Mouse (Mus musculus): ENCODE data around the gene Stfa3. TPM values are rescaled to one million over a fixed set of nuclear protein-coding genes. Genes with fewer than 3 reads are reported as not detected.

Stfa3 gene
- polyA plus RNA-seq, 1 experiment from 2014 or later = not detected

Other genes with a start within 250 kb of the Stfa3 start
- gene Gm5416, start 245.0 kb downstream of the Stfa3 start, polyA plus RNA-seq (2014; fragmentation: Nextera tagmentation; extraction: Ambion mirVana) = not detected in 2 replicates
- gene 2010005H15Rik, start 233.9 kb downstream of the Stfa3 start, polyA plus RNA-seq (2014; fragmentation: Nextera tagmentation; extraction: Ambion mirVana) = not detected in 2 replicates
- gene Stfa1, start 178.4 kb downstream of the Stfa3 start, polyA plus RNA-seq (2014; fragmentation: Nextera tagmentation; extraction: Ambion mirVana) = 0.99 and 2.5 TPM in 2 replicates
- not detected in 2 replicates for gene BC117090, start 121.1 kb downstream of the Stfa3 start, polyA plus RNA-seq (2014; fragmentation: Nextera tagmentation; extraction: Ambion mirVana)
- gene BC100530, start 87.6 kb downstream of the Stfa3 start, polyA plus RNA-seq (2014; fragmentation: Nextera tagmentation; extraction: Ambion mirVana) = 0.90 and 2.3 TPM in 2 replicates
- not detected in 2 replicates for gene Stfa2, start 46.9 kb downstream of the Stfa3 start, polyA plus RNA-seq (2014; fragmentation: Nextera tagmentation; extraction: Ambion mirVana)
- gene Casr, start 106.7 kb upstream of the Stfa3 start, polyA plus RNA-seq (2014; fragmentation: Nextera tagmentation; extraction: Ambion mirVana) = 0.14 and 0.37 TPM in 2 replicates
- 0.59 TPM in 1 of 2 replicates, not detected in the other for gene Cd86, start 210.7 kb upstream of the Stfa3 start, polyA plus RNA-seq (2014; fragmentation: Nextera tagmentation; extraction: Ambion mirVana)
- 0.25 TPM in 1 of 2 replicates, not detected in the other for gene Ildr1, start 238.6 kb upstream of the Stfa3 start, polyA plus RNA-seq (2014; fragmentation: Nextera tagmentation; extraction: Ambion mirVana)

All from heart, embryonic 11.5 days (tissue).